Mouse (Mus musculus) cerebral cortex, adult 2 months (tissue): ENCODE results near the gene Ppig.

ENCODE experiments used
- WGBS: fragments of 180-500 bp; shearing (Covaris S2); methylation state at CpG from one replicate; pipeline ENCODE4 v1.1.7; 2018; 5-methylcytosine and 5-hydroxymethylcytosine counted together

Gene Ppig

DNA sequence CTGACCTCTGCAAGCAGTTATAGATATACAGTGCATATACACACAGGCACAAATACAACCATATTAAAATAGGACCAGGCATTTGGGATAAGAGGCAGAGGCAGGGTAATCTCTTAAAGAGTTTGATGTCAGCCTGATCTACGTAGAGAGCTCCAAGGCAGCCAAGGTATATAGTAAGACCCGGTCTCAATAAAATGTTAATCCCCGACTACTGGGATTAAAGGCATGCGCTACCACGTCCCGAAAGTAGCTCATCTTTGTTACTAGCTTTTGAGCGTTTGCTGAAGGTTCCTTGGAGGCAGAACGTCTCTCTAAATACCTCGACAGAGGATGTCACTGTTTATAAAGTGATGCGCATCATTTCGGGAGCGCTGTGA, at the start of gene Ppig:
Gene Ppig (plus strand): TSS at position 273 of the 377 bp plus-strand sequence.
- WGBS: 3% methylated on average over 12 of the region's 12 CpGs

- 68% methylated on average over 5 of the region's 5 CpGs for WGBS
Observed at GRCm38 (mm10) chr2:69673723-69674122, 48.6 kb upstream of the Ppig start.

DNA sequence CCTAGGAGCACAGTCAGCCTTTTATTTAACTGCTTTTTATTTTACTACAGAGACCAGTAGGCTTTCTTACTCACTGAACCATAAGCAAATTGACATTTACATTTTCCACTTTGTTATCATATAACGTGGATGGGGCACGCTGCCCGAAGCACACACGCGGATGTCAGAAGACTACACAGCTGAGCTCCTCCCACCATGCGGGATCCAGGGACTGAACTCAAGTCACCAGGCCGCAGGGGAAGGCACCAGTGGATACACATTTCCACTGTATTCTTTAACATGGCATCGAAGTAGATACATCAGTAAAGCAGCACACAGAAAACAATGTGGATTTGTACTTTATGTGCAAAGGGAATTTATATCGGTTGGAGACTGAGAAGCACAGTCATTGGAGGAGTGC, 47.1 kb upstream of the Ppig start:
- 84% methylated on average over 9 of the region's 9 CpGs for WGBS

GRCm38 (mm10) chr2:69676713-69677112, 45.6 kb upstream of the Ppig start:
- 62% methylated on average over 2 of the region's 2 CpGs for WGBS

DNA sequence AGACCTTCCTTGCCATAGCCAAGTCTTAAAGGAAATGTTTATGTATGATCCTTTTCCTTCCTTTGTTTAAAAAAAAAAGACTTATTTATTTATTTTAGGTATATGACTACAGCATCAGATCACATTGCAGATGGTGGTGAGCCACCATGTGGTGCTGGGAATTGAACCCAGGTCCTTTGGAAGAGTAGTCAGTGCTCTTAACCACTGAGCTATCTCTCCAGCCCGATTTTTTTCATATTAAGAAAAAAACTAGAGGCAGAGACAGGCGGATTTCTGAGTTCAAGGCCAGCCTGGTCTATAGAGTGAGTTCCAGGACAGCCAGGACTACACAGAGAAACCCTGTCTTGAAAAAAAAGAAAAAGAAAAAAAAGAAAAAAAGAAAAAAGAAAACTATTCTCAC, 45.1 kb upstream of the Ppig start:
- WGBS: 85% methylated on average over 2 of the region's 2 CpGs

DNA sequence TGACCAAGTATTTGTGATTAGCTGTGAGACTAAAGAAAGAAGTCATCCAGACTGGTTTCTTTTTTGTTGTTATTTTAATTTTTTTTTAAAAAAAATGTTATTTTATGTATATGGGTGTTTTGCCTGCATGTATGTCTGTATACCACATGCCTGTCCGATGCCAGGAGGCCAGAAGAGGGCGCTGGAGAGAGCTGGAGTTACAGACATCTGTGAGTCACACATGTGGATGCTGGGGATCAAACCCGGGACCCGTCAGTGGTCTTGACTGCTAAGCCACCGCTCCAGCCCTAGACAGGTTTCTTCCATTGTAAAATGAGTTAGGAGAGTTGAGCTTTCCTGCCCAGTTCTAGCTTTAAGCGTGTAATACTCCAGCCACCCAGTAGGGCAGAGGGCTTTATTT, 42.4 kb upstream of the Ppig start:
- 66% methylated on average over 6 of the region's 6 CpGs for WGBS

- 90% methylated on average over 4 of the region's 4 CpGs for WGBS
Observed at GRCm38 (mm10) chr2:69681931-69682330, 40.4 kb upstream of the Ppig start.

DNA sequence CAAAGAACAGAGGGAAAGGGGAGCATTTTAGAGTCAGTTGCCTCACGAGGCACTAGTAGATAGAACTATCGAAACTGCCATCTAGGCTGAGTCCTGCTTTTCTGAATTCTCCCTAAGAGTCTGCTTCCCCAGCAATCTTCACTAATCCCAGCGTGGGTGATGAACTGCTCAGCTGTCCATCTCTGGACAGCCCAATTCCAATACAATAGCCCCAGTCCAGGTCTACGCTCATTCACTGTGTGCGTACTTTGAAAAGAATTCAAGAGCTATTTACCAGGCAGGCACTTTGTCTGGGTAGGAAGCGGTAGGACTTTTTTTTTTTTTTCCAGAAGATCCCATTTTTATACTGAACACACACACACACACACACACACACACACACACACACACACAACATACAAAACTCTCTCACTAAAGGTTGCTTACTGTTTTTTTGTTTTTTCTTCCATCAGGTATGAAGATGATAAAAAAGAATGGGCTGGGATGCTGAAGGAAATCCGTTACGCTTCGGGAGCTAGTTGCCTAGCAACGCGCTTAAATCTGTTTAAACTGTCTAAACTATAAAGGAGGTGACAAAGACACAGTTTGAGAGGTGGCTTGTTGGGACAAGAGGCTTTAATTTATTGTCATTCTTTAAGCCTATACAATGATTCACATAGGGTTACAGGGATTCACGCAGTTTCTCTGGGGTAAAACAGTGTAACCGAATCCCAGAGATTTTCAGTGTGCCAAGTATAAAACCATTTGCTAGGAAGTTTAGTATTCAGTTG, 39.1 kb upstream of the Ppig start:
- WGBS: 35% methylated on average over 13 of the region's 13 CpGs

DNA sequence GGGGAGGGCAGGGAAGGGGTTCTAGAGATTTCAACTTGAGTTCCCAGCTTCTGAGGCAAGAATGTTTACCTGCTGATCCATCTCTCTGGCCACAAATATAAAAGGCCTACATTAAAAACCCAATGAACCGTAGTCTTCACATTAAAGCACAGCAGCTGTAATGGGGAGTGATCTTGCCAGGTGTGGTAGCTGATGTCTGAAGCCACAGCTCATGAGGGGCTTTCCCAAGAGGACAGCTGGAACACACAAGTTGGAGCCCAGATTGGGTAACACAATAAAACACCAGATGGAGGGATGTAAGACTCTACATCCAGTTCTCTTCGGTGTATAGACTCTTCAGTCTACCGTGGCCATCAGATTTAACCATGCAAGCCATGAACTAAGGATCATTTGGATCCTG, 37.9 kb upstream of the Ppig start:
- 92% methylated on average over 3 of the region's 3 CpGs for WGBS

DNA sequence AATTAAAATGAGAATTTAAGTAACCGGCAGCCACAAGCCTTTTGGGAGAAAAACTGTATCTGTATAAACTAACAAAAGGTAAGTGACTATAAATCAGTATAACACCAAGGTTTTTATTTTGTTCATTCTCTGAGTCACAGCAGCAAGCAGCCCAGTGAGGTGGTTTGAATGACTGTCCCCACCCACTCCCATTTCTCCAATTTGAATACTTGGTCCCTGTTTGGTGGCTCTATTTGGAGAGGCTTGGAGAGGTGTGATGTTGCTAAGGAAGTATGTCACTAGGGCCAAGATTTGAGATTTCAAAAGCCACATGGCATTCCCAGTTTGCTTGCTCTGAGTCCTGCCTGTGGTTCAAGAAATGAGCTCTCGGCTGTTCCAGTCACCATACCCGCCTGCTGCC, 32.1 kb upstream of the Ppig start:
- WGBS: 68% methylated on average over 3 of the region's 3 CpGs

- 92% methylated on average over 6 of the region's 6 CpGs for WGBS
Observed at GRCm38 (mm10) chr2:69690843-69691242, 31.5 kb upstream of the Ppig start.

DNA sequence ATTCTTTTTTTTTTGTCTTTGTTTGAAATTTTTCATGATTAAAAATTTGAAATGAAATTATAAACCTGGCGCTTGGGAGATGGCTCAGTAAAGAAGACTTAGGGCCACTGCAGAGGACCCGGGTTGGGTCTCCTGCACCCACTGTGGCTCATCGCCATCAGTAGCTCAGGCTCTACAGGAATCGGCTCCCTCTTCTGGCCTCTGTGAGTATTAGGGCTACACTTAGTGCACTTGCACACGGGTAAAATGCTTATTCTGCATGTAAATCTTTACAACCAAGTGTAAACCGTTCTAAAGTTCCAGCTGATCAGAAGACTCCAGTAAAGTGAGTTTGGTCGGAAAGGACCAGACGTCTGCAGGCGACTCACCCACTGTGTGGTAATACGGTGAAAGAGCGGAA, 28.8 kb upstream of the Ppig start:
- WGBS: 95% methylated on average over 11 of the region's 11 CpGs

DNA sequence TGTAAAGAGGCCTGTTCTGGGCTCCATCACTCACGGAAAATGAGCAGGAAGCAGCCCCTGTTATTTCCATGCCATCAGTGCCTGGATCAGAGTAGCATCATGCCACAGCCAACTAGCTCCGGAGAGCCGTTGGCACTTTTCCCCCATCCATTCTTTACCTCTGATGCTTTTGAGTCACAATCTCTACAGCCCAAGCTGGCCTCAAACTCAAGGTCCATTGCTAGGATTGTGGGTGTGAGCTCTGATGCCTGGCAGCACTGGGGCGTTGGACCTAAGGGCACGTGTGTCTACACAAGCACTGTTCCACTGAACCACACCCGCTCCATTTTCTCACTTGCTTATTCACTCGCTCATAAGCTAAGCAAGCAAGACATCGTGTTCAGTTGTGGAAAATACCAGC, 21.9 kb upstream of the Ppig start:
- 91% methylated on average over 8 of the region's 8 CpGs for WGBS

- WGBS: 43% methylated on average over 14 of the region's 14 CpGs
Observed at GRCm38 (mm10) chr2:69712171-69712570, 10.2 kb upstream of the Ppig start.

GRCm38 (mm10) chr2:69712981-69713625, 9.2 kb upstream of the Ppig start, which contains the start of gene Fastkd1:
Gene Fastkd1, minus strand, starts transcription at chr2:69713516.
- under 1% methylated on average over 39 of the region's 39 CpGs for WGBS

- WGBS: 19% methylated on average over 4 of the region's 4 CpGs
Observed at GRCm38 (mm10) chr2:69713626-69714014, 8.7 kb upstream of the Ppig start.

- WGBS: 79% methylated on average over 5 of the region's 5 CpGs
Observed at GRCm38 (mm10) chr2:69714126-69714525, 8.2 kb upstream of the Ppig start.

DNA sequence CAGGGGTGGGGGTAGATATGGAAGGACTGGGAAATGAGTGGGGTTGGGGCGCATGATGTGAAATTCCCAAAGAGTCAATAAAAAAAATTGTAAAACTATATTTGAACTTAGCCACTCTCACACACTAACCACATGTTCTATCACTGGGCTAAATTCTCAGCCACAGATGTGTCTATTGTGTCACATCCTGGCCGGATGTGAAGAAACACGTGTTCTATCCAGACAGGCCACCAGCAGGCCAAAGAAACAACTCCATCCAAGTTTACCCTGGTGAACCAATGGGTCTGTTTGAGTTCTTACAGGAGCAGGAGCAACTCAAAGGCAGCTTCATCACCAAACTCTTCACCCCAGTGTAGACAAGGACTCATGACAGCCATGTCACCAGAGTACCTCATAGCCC, 5.9 kb upstream of the Ppig start:
- 65% methylated on average over 3 of the region's 3 CpGs for WGBS

DNA sequence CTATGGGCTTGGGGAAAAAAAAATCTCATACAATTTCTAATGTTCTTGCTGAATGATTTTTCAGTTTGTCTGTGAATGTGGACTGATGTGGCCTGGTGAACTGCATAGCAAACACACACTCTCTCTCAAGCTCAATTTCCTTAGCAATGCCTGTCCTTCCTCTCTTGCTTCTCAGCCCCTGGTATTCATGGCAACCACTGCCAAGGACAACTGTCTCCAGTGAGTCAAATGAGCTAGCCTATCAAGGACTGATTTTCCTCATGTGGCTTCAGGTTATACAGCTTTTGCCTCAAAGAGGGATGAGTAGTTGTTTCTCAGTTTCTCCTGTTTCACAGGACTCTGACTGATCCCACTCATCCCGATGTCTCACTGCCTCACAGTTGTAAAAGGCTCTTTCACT, 3.2 kb upstream of the Ppig start:
- WGBS: 78% methylated on average over 1 of the region's 1 CpGs

DNA sequence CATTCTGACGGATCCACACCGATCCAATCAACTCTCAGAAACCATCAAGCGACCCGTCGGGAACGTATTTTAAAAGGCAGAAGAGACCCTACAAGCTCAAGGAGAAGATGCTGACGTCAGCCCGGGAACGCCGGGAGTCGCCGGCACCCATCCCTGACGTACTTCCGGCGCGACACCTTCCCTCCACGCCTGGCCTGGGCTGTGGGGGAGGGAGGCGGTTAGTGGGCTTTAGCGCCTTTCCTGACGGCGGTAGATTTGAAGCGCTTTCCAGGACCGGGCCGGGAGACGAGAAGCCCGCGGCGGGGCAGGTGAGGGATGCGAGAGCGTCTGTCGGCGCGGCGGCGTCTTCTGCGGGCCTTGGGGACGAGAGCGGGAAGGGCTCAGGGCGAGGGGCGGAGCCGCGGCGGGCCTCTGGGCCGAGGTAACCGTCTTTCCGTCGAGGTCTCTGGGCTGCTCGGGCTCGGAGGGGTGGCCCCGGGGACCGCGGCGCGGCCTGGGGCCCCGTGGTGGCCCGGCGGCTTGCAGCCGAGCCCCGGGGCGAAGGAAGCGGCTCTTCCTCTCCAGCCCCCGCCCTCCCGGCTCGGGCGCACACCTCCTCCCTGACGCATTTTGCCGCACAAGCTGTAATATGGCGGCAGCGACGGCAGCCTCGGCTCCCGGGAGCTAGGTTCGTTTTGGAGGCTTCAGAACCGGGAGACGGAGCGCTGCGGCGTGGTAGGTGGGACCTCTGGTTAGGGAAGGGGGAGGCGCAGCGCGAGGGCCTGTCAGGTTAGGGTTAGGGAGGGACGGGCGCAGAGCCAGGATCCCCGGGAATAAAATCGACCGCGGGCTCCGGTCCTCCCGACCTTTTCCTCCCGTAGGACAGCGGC, 539 bp downstream of the Ppig start:
- WGBS: under 1% methylated on average over 91 of the region's 91 CpGs

DNA sequence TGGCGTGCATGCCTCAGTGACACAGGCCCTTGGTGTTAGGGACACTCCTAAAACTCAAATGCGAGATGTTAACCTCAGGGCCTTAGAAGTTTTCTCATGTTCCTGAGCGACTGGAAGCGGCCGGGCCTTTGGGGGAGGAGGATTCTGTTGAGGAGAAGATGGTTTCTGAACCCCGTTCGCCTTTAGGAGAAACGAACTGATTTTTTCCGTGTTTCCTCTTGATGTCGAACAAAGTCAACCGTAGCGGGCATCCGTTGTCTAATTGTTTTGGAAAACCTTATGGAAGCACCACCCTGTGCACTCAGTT, 1.1 kb downstream of the Ppig start:
- under 1% methylated on average over 13 of the region's 13 CpGs for WGBS

- WGBS: 85% methylated on average over 1 of the region's 1 CpGs
Observed at GRCm38 (mm10) chr2:69745091-69745490, 22.7 kb downstream of the Ppig start.

DNA sequence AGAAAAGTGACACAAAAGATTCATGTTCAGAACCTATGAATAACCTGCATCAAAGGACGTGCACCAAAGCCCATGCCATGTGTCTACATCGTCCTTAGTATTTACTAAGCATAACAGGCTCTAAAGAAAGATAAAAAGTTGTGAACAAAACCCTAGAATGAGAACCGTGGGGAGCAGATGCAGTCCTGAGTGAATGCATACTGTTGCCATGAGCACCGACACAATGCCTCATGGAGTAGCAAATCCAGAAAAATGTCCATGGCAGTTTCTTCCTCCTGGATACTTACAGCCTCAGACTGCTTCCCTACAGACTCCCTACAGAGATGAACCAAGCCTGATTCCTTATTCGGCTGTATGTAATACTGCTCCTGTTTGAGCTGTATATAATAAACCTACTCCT, 38.6 kb downstream of the Ppig start:
- WGBS: 41% methylated on average over 5 of the region's 5 CpGs
